Comparison of ENCODE assay signal across 9 mouse cellular contexts in genomic region chr7:139364005-139364557, GRCm38 (mm10). TPM values are rescaled to one million over a fixed set of nuclear protein-coding genes. Genes with fewer than 3 reads are reported as not detected.
DNase-seq lines count a peak whose midpoint lies in the region; ATAC-seq and TF ChIP-seq lines count a peak whose summit lies in the region.
"Had no signal": no experiment of that assay in that cellular context is flagged by ENCODE, and none has a peak within 500 bp of the region (broad histone marks: within the 10 kb centered on the region; RNA-seq: fewer than 3 reads in every experiment).

No protein-coding gene starts in this region.

- TF ChIP-seq CTCF in cortical plate, adult 2 months (IDR thresholded peaks at IDR 0.05; ENCODE audit: extremely low read depth, insufficient read depth, low read length), result no peak
- TF ChIP-seq CTCF in left cerebral cortex, adult 2 months (IDR thresholded peaks at IDR 0.05), result no peak

- 6% methylated on average over 9 of the region's 9 CpGs for WGBS in hindbrain, embryonic 15.5 days

- H3K27me3 ChIP-seq in hindbrain, embryonic 15.5 days, result no peaks in the 10 kb centered on the region

- DNase-seq in adrenal gland, adult 18-20 months (ENCODE audit: low spot score in 2 of 2), result peak; percentile 70
- DNase-seq in gastrocnemius, adult 8-10 months (ENCODE audit: low spot score in 2 of 2), result peak; percentile 79 to 80
- peak; percentile 62 to 63 for DNase-seq in left cerebral cortex, adult 2 months (ENCODE audit: extremely low spot score in 1 of 2, low spot score in 2 of 2)
- DNase-seq in lung, postnatal 25 days (ENCODE audit: low spot score), result peak; percentile 77
- DNase-seq in right cerebral cortex, postnatal 14 days, result peak; percentile 69
- no peak for DNase-seq in thymus, postnatal 4 days

- ATAC-seq in hindbrain, embryonic 15.5 days (ENCODE audit: low FRiP score, low read depth), result peak; percentile 64; the same call in 1 of the 2 replicates

- no peak overlapping the region for H3K4me3 ChIP-seq in cortical plate, adult 2 months (ENCODE audit: insufficient read depth, low read length)
- H3K4me3 ChIP-seq in hindbrain, embryonic 15.5 days, result no peak overlapping the region
- H3K4me3 ChIP-seq in left cerebral cortex, adult 2 months, result no peak overlapping the region
- H3K4me3 ChIP-seq: erythroblast, embryonic 14.5 days had no signal

- 0 out of 2 replicates have a peak overlapping the region, but pooled peaks have one; percentile 10 for H3K4me2 ChIP-seq in hindbrain, embryonic 15.5 days

- H3K27ac ChIP-seq in cortical plate, adult 2 months (ENCODE audit: insufficient read depth, low read length), result peak overlapping the region; percentile 22
- H3K27ac ChIP-seq in hindbrain, embryonic 15.5 days (replicated peaks), result 0 out of 2 replicates have a peak overlapping the region, but pooled peaks have one; percentile 3
- peak overlapping the region; percentile 75 for H3K27ac ChIP-seq in left cerebral cortex, adult 2 months

- no peaks in the 10 kb centered on the region for H3K36me3 ChIP-seq in hindbrain, embryonic 15.5 days

- TF ChIP-seq POLR2A in cortical plate, adult 2 months (IDR thresholded peaks at IDR 0.05; ENCODE audit: extremely low read depth, insufficient read depth, low read length), result no peak

- intact Hi-C loops in left cerebral cortex, adult 2 months (cut with DNase I), result no loop called here

- H3K9ac ChIP-seq in hindbrain, embryonic 15.5 days, result no peak overlapping the region

- peaks cover 16% of the 10 kb centered on the region for H3K4me1 ChIP-seq in cortical plate, adult 2 months (ENCODE audit: control insufficient read depth, insufficient read depth, low read length)
- peaks cover 30% of the 10 kb centered on the region for H3K4me1 ChIP-seq in hindbrain, embryonic 15.5 days (replicated peaks)

- no peaks in the 10 kb centered on the region for H3K9me3 ChIP-seq in hindbrain, embryonic 15.5 days

RNA-seq across cellular contexts. Expression of gene Inpp5a, which starts 24.8 kb away (rescaled TPM):
- 100 to 1,000 TPM in 1 of 2 experiments, 10 to 100 TPM in 1; 80.9 to 101 TPM for total RNA-seq in adrenal gland, adult 18-20 months (2021)
- polyA plus RNA-seq in cortical plate, adult 2 months (2012; rRNA removed), result 23.8 and 27.8 TPM in 2 replicates
- total RNA-seq in gastrocnemius, adult 8-10 months (2022), result 10 to 100 TPM; 74.7 to 91.2 (median 87.5) TPM
- polyA plus RNA-seq in hindbrain, embryonic 15.5 days (2015; fragmentation: Nextera tagmentation; extraction: Ambion mirVana), result 21.1 and 24.6 TPM in 2 replicates
- 10 to 100 TPM; 56.6 to 58.5 TPM for total RNA-seq in left cerebral cortex, adult 2 months (2021)

Comparison
In these comparisons a context has a peak if more than half of its experiments do, and no peak if none do; other contexts are left out.
1. H3K27ac ChIP-seq: peak in every context shown above with its lines; median percentile 75 in left cerebral cortex, adult 2 months; 22 in cortical plate, adult 2 months; 3 in hindbrain, embryonic 15.5 days.